Mouse (Mus musculus) inflammation-experienced regulatory T-cells, adult 16 weeks (primary cell): ENCODE results near the gene Gm17364. TPM values are rescaled to one million over a fixed set of nuclear protein-coding genes. Genes with fewer than 3 reads are reported as not detected.

Experiments used
- polyA plus RNA-seq: library from polyadenylated mRNA; unstranded; fragments of 100-300 nt; shearing (Covaris generic); gene quantifications from one replicate; pipeline ENCODE4 v1.2.1, GENCODE M21; 2017

The Gm17364 gene
- not detected for polyA plus RNA-seq

GRCm38 (mm10) chr13:41273927-41274650 lies at the start of gene Gm17364:
TSS of gene Gm17364 (minus strand) at chr13:41273977.

GRCm38 (mm10) chr13:41249538-41250317 lies 24.0 kb downstream of the Gm17364 start, which contains the start of gene Smim13:
TSS of gene Smim13 (plus strand) at chr13:41249844.

Other genes with a start within 250 kb of the Gm17364 start
- not detected for gene Mak, start 194.3 kb downstream of the Gm17364 start, polyA plus RNA-seq
- not detected for gene Gcm2, start 162.9 kb downstream of the Gm17364 start, polyA plus RNA-seq
- gene Sycp2l, start 159.7 kb downstream of the Gm17364 start, polyA plus RNA-seq: 0.32 TPM
- gene Elovl2, start 53.6 kb downstream of the Gm17364 start, polyA plus RNA-seq: not detected
- 2.3 TPM for gene Smim13, start 24.1 kb downstream of the Gm17364 start, polyA plus RNA-seq
- 176 TPM for gene Nedd9, start 213.4 kb upstream of the Gm17364 start, polyA plus RNA-seq